Mouse (Mus musculus) hindbrain, embryonic 16.5 days (tissue): ENCODE results near the gene Gja1. TPM values are rescaled to one million over a fixed set of nuclear protein-coding genes. Genes with fewer than 3 reads are reported as not detected.

Source experiments
- ATAC-seq: fragments of 200-750 bp; cut with Nextera tagmentation; 2 replicates; pipeline ENCODE4 v1.8.0; 2017; ENCODE audit warnings: moderate TSS enrichment, moderate library complexity
- H3K27ac ChIP-seq: fragments of 300-500 bp; sonication (generic); 2 replicates; pipeline ENCODE4 v1.5.1; 2014; ENCODE audit warnings: low read depth, mild to moderate bottlenecking, control low read depth, low read length, moderate library complexity
- H3K27me3 ChIP-seq: fragments of 300-500 bp; sonication (generic); replicated peaks from 2 replicates; pipeline ENCODE4 v1.6.1; 2014; ENCODE audit warnings: low read length; ENCODE audit not compliant: control insufficient read depth, insufficient read depth
- H3K36me3 ChIP-seq: fragments of 300-500 bp; sonication (generic); 2 replicates; pipeline ENCODE4 v1.6.1; 2014; ENCODE audit warnings: mild to moderate bottlenecking, low read length, moderate library complexity, mixed read lengths; ENCODE audit not compliant: control insufficient read depth, insufficient read depth
- H3K4me1 ChIP-seq: fragments of 300-500 bp; sonication (generic); 2 replicates; pipeline ENCODE4 v1.6.1; 2014; ENCODE audit warnings: low read depth, low read length; ENCODE audit not compliant: control insufficient read depth, insufficient read depth
- H3K4me2 ChIP-seq: fragments of 300-500 bp; sonication (generic); 2 replicates; pipeline ENCODE4 v1.6.1; 2014; ENCODE audit warnings: mild to moderate bottlenecking, low read length, control low read depth, moderate library complexity
- H3K4me3 ChIP-seq: fragments of 300-500 bp; sonication (generic); 2 replicates; pipeline ENCODE4 v1.5.1; 2014; ENCODE audit warnings: mild to moderate bottlenecking, low read length, control low read depth, moderate library complexity
- H3K9ac ChIP-seq: fragments of 300-500 bp; sonication (generic); 2 replicates; pipeline ENCODE4 v1.6.1; 2014; ENCODE audit warnings: low read depth, mild to moderate bottlenecking, control low read depth, low read length, moderate library complexity
- H3K9me3 ChIP-seq: fragments of 300-500 bp; sonication (generic); 2 replicates; pipeline ENCODE4 v1.6.1; 2014; ENCODE audit warnings: mild to moderate bottlenecking, low read length, moderate library complexity; ENCODE audit not compliant: control insufficient read depth
- WGBS: fragments of 180-500 bp; shearing (Covaris S2); extraction: QIAGEN DNeasy Blood & Tissue Kit; methylation state at CpG from one replicate; pipeline ENCODE4 v1.1.7; 2014; 5-methylcytosine and 5-hydroxymethylcytosine counted together
- polyA plus RNA-seq: library from polyadenylated mRNA; unstranded; fragments of >200 nt; fragmentation: Nextera tagmentation; extraction: Ambion mirVana; gene quantifications from 2 replicates; pipeline ENCODE4 v1.2.1, GENCODE M21; 2015

Gja1 gene
- polyA plus RNA-seq, 1 experiment from 2014 or later = 138 TPM

- 20% methylated on average over 23 of the region's 23 CpGs for WGBS
- Histone ChIP-seq H3K9ac (peak overlapping the region; percentile 60), H3K4me2 (peak overlapping the region; percentile 63)
These were observed 54.7 kb downstream of the Gja1 start for GRCm38 (mm10) chr10:56431600-56432389.

GRCm38 (mm10) chr10:56432390-56432709 lies 55.2 kb downstream of the Gja1 start:
- 75% methylated on average over 6 of the region's 6 CpGs for WGBS
- peak overlapping the region; percentile 63 for H3K4me2 ChIP-seq
- H3K27ac ChIP-seq = no peak overlapping the region; the same call in 1 of the 2 replicates
- no peaks in the 10 kb centered on the region for H3K9me3 ChIP-seq
- peaks cover 7% of the 10 kb centered on the region; the same call in 1 of the 2 replicates for H3K4me1 ChIP-seq
- no peaks in the 10 kb centered on the region for H3K36me3 ChIP-seq
- H3K9ac ChIP-seq = no peak overlapping the region; the same call in 1 of the 2 replicates
- H3K27me3 ChIP-seq = no peaks in the 10 kb centered on the region
- H3K4me3 ChIP-seq = no peak overlapping the region
- ATAC-seq = peak; percentile 16; the same call in 1 of the 2 replicates

More at GRCm38 (mm10) chr10:56431600-56432389, 54.7 kb downstream of the Gja1 start:
- Histone ChIP-seq H3K4me1 (peaks cover 7% of the 10 kb centered on the region; the same call in 1 of the 2 replicates), H3K36me3 (no peaks in the 10 kb centered on the region), H3K9me3 (no peaks in the 10 kb centered on the region), H3K27ac (peak overlapping the region; percentile 51), H3K4me3 (peak overlapping the region; percentile 35), H3K27me3 (no peaks in the 10 kb centered on the region)
- ATAC-seq = peak; percentile 84

- H3K9me3 ChIP-seq = no peaks in the 10 kb centered on the region
- H3K36me3 ChIP-seq = no peaks in the 10 kb centered on the region
- H3K4me3 ChIP-seq = no peak overlapping the region
- no peak overlapping the region for H3K4me2 ChIP-seq
- H3K9ac ChIP-seq = no peak overlapping the region
- no peaks in the 10 kb centered on the region for H3K27me3 ChIP-seq
- H3K27ac ChIP-seq = no peak overlapping the region
- H3K4me1 ChIP-seq = no peaks in the 10 kb centered on the region
- ATAC-seq = no peak
- WGBS = 83% methylated on average over 11 of the region's 11 CpGs
These were observed 60.2 kb downstream of the Gja1 start for GRCm38 (mm10) chr10:56437290-56437689.

- H3K27me3 ChIP-seq = no peaks in the 10 kb centered on the region
- H3K36me3 ChIP-seq = no peaks in the 10 kb centered on the region
- no peak overlapping the region for H3K27ac ChIP-seq
- no peak for ATAC-seq
- no peak overlapping the region for H3K9ac ChIP-seq
- no peaks in the 10 kb centered on the region for H3K4me1 ChIP-seq
- no peaks in the 10 kb centered on the region for H3K9me3 ChIP-seq
- no peak overlapping the region for H3K4me3 ChIP-seq
- H3K4me2 ChIP-seq = no peak overlapping the region
- WGBS = 79% methylated on average over 4 of the region's 4 CpGs
These were observed 62.5 kb downstream of the Gja1 start for GRCm38 (mm10) chr10:56439638-56440037.

- Histone ChIP-seq H3K27me3 (no peaks in the 10 kb centered on the region), H3K4me1 (no peaks in the 10 kb centered on the region), H3K9me3 (no peaks in the 10 kb centered on the region), H3K27ac (no peak overlapping the region), H3K36me3 (no peaks in the 10 kb centered on the region), H3K9ac (no peak overlapping the region), H3K4me3 (no peak overlapping the region), H3K4me2 (no peak overlapping the region)
- WGBS = 89% methylated on average over 2 of the region's 2 CpGs
- ATAC-seq = no peak
These were observed 67.3 kb downstream of the Gja1 start for GRCm38 (mm10) chr10:56444457-56444856.

- Histone ChIP-seq H3K4me2 (no peak overlapping the region), H3K27me3 (no peaks in the 10 kb centered on the region), H3K9me3 (no peaks in the 10 kb centered on the region), H3K9ac (no peak overlapping the region), H3K27ac (no peak overlapping the region), H3K36me3 (no peaks in the 10 kb centered on the region), H3K4me3 (no peak overlapping the region), H3K4me1 (no peaks in the 10 kb centered on the region)
- no peak for ATAC-seq
- WGBS = 83% methylated on average over 4 of the region's 4 CpGs
These were observed 71.9 kb downstream of the Gja1 start for GRCm38 (mm10) chr10:56449030-56449429.

Other genes starting within 250 kb of the Gja1 start
- gene Tbc1d32, start 148.6 kb upstream of the Gja1 start, polyA plus RNA-seq = 2.6 TPM in 2 replicates